Mouse (Mus musculus): ENCODE data around the gene Tbxas1.

The Tbxas1 gene

GRCm38 (mm10) chr6:38875258-38876070, at the start of gene Tbxas1:
Gene Tbxas1, plus strand, starts transcription at chr6:38875404.
- DNase-seq: peak; percentile 68 to 73

GRCm38 (mm10) chr6:38825886-38826285, 49.3 kb upstream of the Tbxas1 start:
- DNase-seq: no peak

GRCm38 (mm10) chr6:38826857-38827256, 48.3 kb upstream of the Tbxas1 start:
- DNase-seq: no peak

GRCm38 (mm10) chr6:38827435-38827834, 47.8 kb upstream of the Tbxas1 start:
- DNase-seq: no peak

GRCm38 (mm10) chr6:38828211-38828610, 47.0 kb upstream of the Tbxas1 start:
- DNase-seq: no peak

GRCm38 (mm10) chr6:38829452-38829851, 45.8 kb upstream of the Tbxas1 start:
- no peak for DNase-seq

- DNase-seq: no peak
Measured at GRCm38 (mm10) chr6:38833721-38834120, 41.5 kb upstream of the Tbxas1 start.

- DNase-seq: no peak
Measured at GRCm38 (mm10) chr6:38834727-38835126, 40.5 kb upstream of the Tbxas1 start.

GRCm38 (mm10) chr6:38835217-38835616, 40.0 kb upstream of the Tbxas1 start:
- no peak for DNase-seq

GRCm38 (mm10) chr6:38838061-38838460, 37.1 kb upstream of the Tbxas1 start:
- no peak for DNase-seq

- DNase-seq: no peak
Measured at GRCm38 (mm10) chr6:38839891-38840290, 35.3 kb upstream of the Tbxas1 start.

- DNase-seq: peak; percentile 44 to 63
Measured at GRCm38 (mm10) chr6:38840380-38840779, 34.8 kb upstream of the Tbxas1 start.

- no peak for DNase-seq
Measured at GRCm38 (mm10) chr6:38840780-38841179, 34.4 kb upstream of the Tbxas1 start.

- DNase-seq: no peak
Measured at GRCm38 (mm10) chr6:38841551-38841950, 33.7 kb upstream of the Tbxas1 start.

GRCm38 (mm10) chr6:38845117-38845516, 30.1 kb upstream of the Tbxas1 start:
- no peak for DNase-seq

- DNase-seq: peak; percentile 61 to 66
Measured at GRCm38 (mm10) chr6:38845876-38846275, 29.3 kb upstream of the Tbxas1 start.

- no peak for DNase-seq
Measured at GRCm38 (mm10) chr6:38846330-38847195, 28.6 kb upstream of the Tbxas1 start.

- DNase-seq: no peak
Measured at GRCm38 (mm10) chr6:38847447-38847846, 27.8 kb upstream of the Tbxas1 start.

GRCm38 (mm10) chr6:38847958-38848910, 27.0 kb upstream of the Tbxas1 start:
- DNase-seq: no peak

- no peak for DNase-seq
Measured at GRCm38 (mm10) chr6:38850715-38851259, 24.4 kb upstream of the Tbxas1 start.

GRCm38 (mm10) chr6:38851740-38852139, 23.5 kb upstream of the Tbxas1 start:
- DNase-seq: no peak

GRCm38 (mm10) chr6:38853561-38853992, 21.6 kb upstream of the Tbxas1 start:
- peak; percentile 55 to 71 for DNase-seq

Data from cerebellum, postnatal 25 days (tissue).